Mouse (Mus musculus): Measurements from ENCODE around the gene Nup54. TPM values are rescaled to one million over a fixed set of nuclear protein-coding genes. Genes with fewer than 3 reads are reported as not detected.

Nup54 gene
- total and polyA plus RNA-seq, 2 experiments from 2014 or later, result 14.2 to 22.0 TPM

DNA sequence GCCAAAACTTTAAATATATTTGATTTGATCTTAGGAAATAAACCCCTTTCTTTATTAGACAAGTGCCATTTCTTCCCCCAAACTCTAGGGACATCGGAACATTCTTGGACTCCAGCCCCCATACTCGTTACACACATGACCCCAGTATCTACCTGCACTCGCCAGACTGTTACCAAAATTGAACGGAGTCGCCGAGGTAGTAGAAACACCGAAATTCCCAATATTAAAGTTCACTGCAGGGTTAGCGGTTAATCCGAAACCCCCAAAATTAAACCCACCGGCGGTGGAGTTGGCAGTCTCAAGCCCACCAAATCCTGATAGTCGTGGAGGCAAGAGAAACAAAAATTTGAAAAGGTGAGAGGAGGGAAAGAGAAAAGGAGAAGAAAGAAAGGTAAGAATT, 949 bp downstream of the Nup54 start:
- 1% methylated on average over 12 of the region's 12 CpGs for WGBS
- Histone ChIP-seq H3K4me1 (ENCODE audit: control insufficient read depth, insufficient read depth) (peaks cover 7% of the 10 kb centered on the region; the same call in 1 of the 2 replicates), H3K4me3 (ENCODE audit: low read depth, low read length) (peak overlapping the region; percentile 97), H3K4me2 (ENCODE audit: low read depth, low read length) (peak overlapping the region; percentile 84), H3K27ac (ENCODE audit: low read depth) (peak overlapping the region; percentile 84; the same call in 1 of the 2 replicates), H3K36me3 (replicated peaks; ENCODE audit: control insufficient read depth, insufficient read depth, low read length) (peaks cover 8% of the 10 kb centered on the region), H3K9me3 (replicated peaks; ENCODE audit: control insufficient read depth, low read length) (no peaks in the 10 kb centered on the region), H3K9ac (replicated peaks; ENCODE audit: low read depth, low read length) (peak overlapping the region; percentile 86), H3K27me3 (ENCODE audit: control insufficient read depth, insufficient read depth, low read length) (no peaks in the 10 kb centered on the region)
- TF ChIP-seq CTCF (IDR thresholded peaks at IDR 0.05; ENCODE audit: low read depth) (no peak), EP300 (IDR thresholded peaks at IDR 0.05; ENCODE audit: low read depth) (no peak)
- ATAC-seq (ENCODE audit: insufficient read depth, low read depth), result no peak
- no peak for DNase-seq (ENCODE audit: low spot score)

DNA sequence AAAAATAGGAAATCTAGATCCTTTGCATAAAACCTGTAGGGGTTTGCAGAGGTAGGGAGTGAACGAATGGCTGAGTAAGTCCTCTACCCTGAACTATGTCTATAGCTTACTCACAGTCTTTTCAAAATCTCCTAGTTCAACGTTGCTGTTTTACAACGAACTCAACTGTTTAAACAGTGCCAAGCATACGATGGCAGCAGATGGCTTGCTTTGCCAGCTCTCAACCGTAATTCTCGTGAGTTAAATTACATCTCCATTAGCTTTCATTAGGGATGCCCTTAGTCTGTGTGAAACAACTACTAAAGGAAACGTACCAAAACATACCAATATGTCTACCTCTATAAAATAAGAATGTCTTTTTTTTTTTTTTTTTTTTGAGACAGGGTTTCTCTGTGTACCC, 3.4 kb downstream of the Nup54 start:
- H3K9me3 ChIP-seq (replicated peaks; ENCODE audit: control insufficient read depth, low read length), result no peaks in the 10 kb centered on the region
- TF ChIP-seq CTCF (IDR thresholded peaks at IDR 0.05; ENCODE audit: low read depth), result no peak
- no peak for TF ChIP-seq EP300 (IDR thresholded peaks at IDR 0.05; ENCODE audit: low read depth)
- H3K4me3 ChIP-seq (ENCODE audit: low read depth, low read length), result no peak overlapping the region
- no peak overlapping the region for H3K9ac ChIP-seq (replicated peaks; ENCODE audit: low read depth, low read length)
- no peak overlapping the region for H3K27ac ChIP-seq (ENCODE audit: low read depth)
- peaks cover 31% of the 10 kb centered on the region for H3K36me3 ChIP-seq (replicated peaks; ENCODE audit: control insufficient read depth, insufficient read depth, low read length)
- no peak overlapping the region for H3K4me2 ChIP-seq (ENCODE audit: low read depth, low read length)
- DNase-seq (ENCODE audit: low spot score) (no peak), ATAC-seq (ENCODE audit: insufficient read depth, low read depth) (no peak)
- no peaks in the 10 kb centered on the region for H3K27me3 ChIP-seq (ENCODE audit: control insufficient read depth, insufficient read depth, low read length)
- H3K4me1 ChIP-seq (ENCODE audit: control insufficient read depth, insufficient read depth), result peaks cover 7% of the 10 kb centered on the region; the same call in 1 of the 2 replicates
- WGBS, result 80% methylated on average over 7 of the region's 7 CpGs

DNA sequence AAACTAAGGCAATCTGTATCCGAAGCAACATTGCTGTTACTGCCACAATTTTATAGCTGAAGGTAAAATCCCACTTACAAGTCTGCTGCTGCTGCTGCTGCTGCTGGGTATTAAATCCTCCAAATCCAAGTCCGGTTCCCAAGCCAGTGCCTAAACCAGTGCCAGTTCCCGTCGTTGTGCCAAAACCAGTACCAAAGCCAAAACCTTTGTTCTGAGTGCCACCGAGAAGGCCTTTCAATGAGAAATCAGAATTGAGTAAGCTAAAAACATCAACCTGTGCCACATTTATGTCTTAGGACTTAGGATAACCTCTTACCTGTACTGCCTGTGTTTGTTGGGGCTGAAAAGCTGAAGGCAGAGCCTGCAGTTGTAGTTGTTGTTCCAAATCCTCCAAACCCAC, 4.3 kb downstream of the Nup54 start:
- peaks cover 7% of the 10 kb centered on the region; the same call in 1 of the 2 replicates for H3K4me1 ChIP-seq (ENCODE audit: control insufficient read depth, insufficient read depth)
- ATAC-seq (ENCODE audit: insufficient read depth, low read depth), result no peak
- no peaks in the 10 kb centered on the region for H3K9me3 ChIP-seq (replicated peaks; ENCODE audit: control insufficient read depth, low read length)
- H3K27ac ChIP-seq (ENCODE audit: low read depth), result no peak overlapping the region
- DNase-seq (ENCODE audit: low spot score), result no peak
- WGBS, result 86% methylated on average over 5 of the region's 5 CpGs
- no peak overlapping the region for H3K4me3 ChIP-seq (ENCODE audit: low read depth, low read length)
- H3K36me3 ChIP-seq (replicated peaks; ENCODE audit: control insufficient read depth, insufficient read depth, low read length), result peaks cover 34% of the 10 kb centered on the region
- H3K4me2 ChIP-seq (ENCODE audit: low read depth, low read length), result no peak overlapping the region
- no peaks in the 10 kb centered on the region for H3K27me3 ChIP-seq (ENCODE audit: control insufficient read depth, insufficient read depth, low read length)
- TF ChIP-seq CTCF (IDR thresholded peaks at IDR 0.05; ENCODE audit: low read depth), result no peak
- TF ChIP-seq EP300 (IDR thresholded peaks at IDR 0.05; ENCODE audit: low read depth), result no peak
- H3K9ac ChIP-seq (replicated peaks; ENCODE audit: low read depth, low read length), result no peak overlapping the region

DNA sequence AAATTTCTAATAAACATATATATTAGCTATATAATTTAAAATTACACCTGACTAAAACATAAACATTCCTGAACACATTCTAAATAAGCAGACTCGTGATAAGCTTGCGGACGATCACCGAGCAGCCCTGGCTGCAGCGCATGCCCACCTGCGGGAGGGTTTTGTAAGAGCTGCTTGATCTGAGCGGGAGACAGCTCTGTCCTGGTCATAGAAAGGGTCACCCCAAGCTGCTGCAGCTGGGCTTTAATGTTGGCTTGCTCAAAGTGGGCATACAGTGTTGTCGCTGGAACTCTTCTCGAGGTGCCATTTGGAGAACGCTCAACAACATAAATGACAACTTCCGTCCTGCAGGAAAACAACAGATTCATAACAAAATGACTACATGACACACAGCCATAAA, 10.9 kb downstream of the Nup54 start:
- ATAC-seq (ENCODE audit: insufficient read depth, low read depth), result no peak
- H3K27me3 ChIP-seq (ENCODE audit: control insufficient read depth, insufficient read depth, low read length), result no peaks in the 10 kb centered on the region
- 88% methylated on average over 11 of the region's 11 CpGs for WGBS
- no peaks in the 10 kb centered on the region for H3K9me3 ChIP-seq (replicated peaks; ENCODE audit: control insufficient read depth, low read length)
- H3K27ac ChIP-seq (ENCODE audit: low read depth), result no peak overlapping the region
- H3K4me1 ChIP-seq (ENCODE audit: control insufficient read depth, insufficient read depth), result no peaks in the 10 kb centered on the region
- no peak overlapping the region for H3K4me3 ChIP-seq (ENCODE audit: low read depth, low read length)
- TF ChIP-seq CTCF (IDR thresholded peaks at IDR 0.05; ENCODE audit: low read depth) (no peak), EP300 (IDR thresholded peaks at IDR 0.05; ENCODE audit: low read depth) (no peak)
- no peak for DNase-seq (ENCODE audit: low spot score)
- no peak overlapping the region for H3K4me2 ChIP-seq (ENCODE audit: low read depth, low read length)
- no peak overlapping the region for H3K9ac ChIP-seq (replicated peaks; ENCODE audit: low read depth, low read length)
- peaks cover 85% of the 10 kb centered on the region for H3K36me3 ChIP-seq (replicated peaks; ENCODE audit: control insufficient read depth, insufficient read depth, low read length)

DNA sequence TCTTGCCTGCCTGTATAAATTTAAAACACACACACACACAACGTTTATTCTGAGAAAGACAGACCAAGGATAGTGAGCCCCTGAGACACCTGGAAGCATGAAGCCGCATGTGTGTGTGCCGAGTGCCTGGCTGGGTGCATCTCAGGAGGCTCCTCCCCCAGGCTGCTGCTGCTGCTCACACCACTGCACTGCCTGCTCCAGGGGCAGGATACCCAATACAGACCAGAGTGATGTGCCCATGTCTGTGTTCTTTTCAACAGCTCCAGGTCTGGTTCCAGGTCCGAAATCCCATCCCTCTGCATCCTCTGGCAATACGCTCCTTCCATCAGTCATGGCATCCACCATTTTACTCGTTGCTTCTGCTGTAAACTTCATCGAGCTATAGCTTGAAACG, 21.0 kb downstream of the Nup54 start:
- no peak for ATAC-seq (ENCODE audit: insufficient read depth, low read depth)
- Histone ChIP-seq H3K27me3 (ENCODE audit: control insufficient read depth, insufficient read depth, low read length) (no peaks in the 10 kb centered on the region), H3K4me1 (ENCODE audit: control insufficient read depth, insufficient read depth) (no peaks in the 10 kb centered on the region), H3K9ac (replicated peaks; ENCODE audit: low read depth, low read length) (no peak overlapping the region), H3K9me3 (replicated peaks; ENCODE audit: control insufficient read depth, low read length) (no peaks in the 10 kb centered on the region), H3K27ac (ENCODE audit: low read depth) (no peak overlapping the region), H3K4me3 (ENCODE audit: low read depth, low read length) (no peak overlapping the region), H3K36me3 (replicated peaks; ENCODE audit: control insufficient read depth, insufficient read depth, low read length) (peaks cover 51% of the 10 kb centered on the region), H3K4me2 (ENCODE audit: low read depth, low read length) (no peak overlapping the region)
- DNase-seq (ENCODE audit: low spot score), result no peak
- no peak for TF ChIP-seq CTCF (IDR thresholded peaks at IDR 0.05; ENCODE audit: low read depth)
- 80% methylated on average over 8 of the region's 8 CpGs for WGBS

DNA sequence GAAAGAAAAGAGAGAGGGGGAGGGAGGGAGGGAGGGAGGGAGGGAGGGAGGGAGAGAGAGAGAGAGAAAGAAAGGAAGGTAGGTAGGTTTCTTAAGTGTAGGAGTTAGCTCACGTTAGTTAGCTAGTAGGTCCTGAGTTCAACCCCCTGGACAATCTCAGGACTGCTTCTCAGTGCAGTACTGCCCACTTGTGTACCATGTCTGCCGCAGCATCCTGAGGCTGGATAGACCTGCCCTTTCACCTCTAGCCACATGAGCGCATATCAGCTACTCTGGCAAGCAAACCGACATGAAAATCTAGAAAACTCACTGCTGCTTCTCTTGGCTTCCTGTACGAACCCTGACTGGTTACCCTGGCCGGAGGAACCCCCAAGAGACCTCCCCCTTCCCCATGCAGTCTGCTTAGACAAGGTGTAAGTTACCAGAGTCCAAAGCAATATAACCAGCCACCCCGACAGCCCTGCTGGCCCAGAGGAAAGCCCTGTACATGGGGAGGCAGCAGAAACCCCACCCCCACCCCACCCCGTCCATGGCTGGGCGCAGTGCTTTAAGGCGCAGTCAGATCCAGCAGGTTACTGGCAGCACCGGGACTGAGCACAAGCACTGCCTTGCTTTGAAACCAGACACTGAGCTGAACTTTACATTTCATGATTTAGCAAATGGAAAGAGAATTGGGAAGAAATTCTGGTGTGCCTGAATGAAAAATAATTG, 21.6 kb downstream of the Nup54 start:
- Histone ChIP-seq H3K36me3 (replicated peaks; ENCODE audit: control insufficient read depth, insufficient read depth, low read length) (peaks cover 46% of the 10 kb centered on the region), H3K4me1 (ENCODE audit: control insufficient read depth, insufficient read depth) (no peaks in the 10 kb centered on the region), H3K4me2 (ENCODE audit: low read depth, low read length) (no peak overlapping the region), H3K27ac (ENCODE audit: low read depth) (no peak overlapping the region), H3K9ac (replicated peaks; ENCODE audit: low read depth, low read length) (no peak overlapping the region), H3K9me3 (replicated peaks; ENCODE audit: control insufficient read depth, low read length) (no peaks in the 10 kb centered on the region), H3K27me3 (ENCODE audit: control insufficient read depth, insufficient read depth, low read length) (no peaks in the 10 kb centered on the region), H3K4me3 (ENCODE audit: low read depth, low read length) (no peak overlapping the region)
- DNase-seq (ENCODE audit: low spot score) (no peak), ATAC-seq (ENCODE audit: insufficient read depth, low read depth) (no peak)
- WGBS, result 82% methylated on average over 11 of the region's 11 CpGs
- TF ChIP-seq CTCF (IDR thresholded peaks at IDR 0.05; ENCODE audit: low read depth) (no peak), EP300 (IDR thresholded peaks at IDR 0.05; ENCODE audit: low read depth) (no peak)

Data from heart, postnatal 0 days (tissue).